Mouse (Mus musculus) embryonic fibroblast, embryonic 13.5 days (primary cell): ENCODE measurements around the gene Yeats2.

Source experiments
- CTCF ChIP-seq: IDR thresholded peaks from 2 replicates; pipeline ENCODE4 v1.5.1; 2011; ENCODE audit warnings: mild to moderate bottlenecking, control low read depth, low read length, moderate library complexity, borderline replicate concordance; ENCODE audit not compliant: insufficient read depth
- POLR2A ChIP-seq: IDR thresholded peaks from 2 replicates; pipeline ENCODE4 v1.6.1; 2011; ENCODE audit warnings: low read depth, mild to moderate bottlenecking, control low read depth, low read length, moderate library complexity

DNA sequence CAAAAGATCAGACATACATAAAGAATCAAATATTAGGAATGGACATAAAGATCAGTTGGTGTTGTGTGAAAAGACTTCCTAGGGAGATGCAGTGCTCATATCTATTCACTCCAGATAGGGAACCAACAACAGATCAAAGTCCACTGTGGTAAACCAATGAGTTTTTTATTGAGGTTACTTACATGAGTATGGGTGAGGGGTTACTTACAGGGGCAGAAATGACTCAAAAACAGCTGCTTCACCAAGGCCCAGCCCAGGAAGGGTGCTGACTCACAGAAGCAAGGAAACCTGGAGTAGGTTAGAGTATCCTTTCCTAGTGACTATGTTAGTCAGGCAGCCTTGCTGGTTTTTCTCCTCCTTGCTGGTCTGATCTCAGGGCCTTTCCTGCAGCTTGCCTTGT lies 51.2 kb downstream of the Yeats2 start:
- TF ChIP-seq CTCF: no peak
- TF ChIP-seq POLR2A: no peak
